Mouse (Mus musculus) erythroblast, embryonic 14.5 days (primary cell): ENCODE results near the gene Picalm.

Experiments used
- GATA1 ChIP-seq: IDR thresholded peaks from 2 replicates; pipeline ENCODE4 v1.6.1; 2012; ENCODE audit warnings: low read length, inconsistent platforms, mixed read lengths
- TAL1 ChIP-seq: IDR thresholded peaks from 3 replicates; pipeline ENCODE4 v1.6.1; 2012; ENCODE audit warnings: low read length, inconsistent platforms, mixed read lengths

- TF ChIP-seq GATA1 (no peak), TAL1 (no peak)
Measured at GRCm38 (mm10) chr7:90259899-90260298, 129.9 kb downstream of the Picalm start.
